Mouse (Mus musculus) hindbrain, postnatal 0 days (tissue): ENCODE measurements around the gene A530084C06Rik. TPM values are rescaled to one million over a fixed set of nuclear protein-coding genes. Genes with fewer than 3 reads are reported as not detected.
A peak's percentile ranks its signal among the peaks of the same experiment; 100 is the strongest.

Experiments
- ATAC-seq: fragments of 200-750 bp; cut with Nextera tagmentation; 2 replicates; pipeline ENCODE4 v1.8.0; 2017; ENCODE audit warnings: mild to moderate bottlenecking, moderate TSS enrichment, moderate library complexity
- DNase-seq: peaks from one replicate; pipeline ENCODE4 v3.0.0-alpha.2; 2015; ENCODE audit warnings: low spot score
- H3K27ac ChIP-seq: fragments of 300-500 bp; sonication (generic); 2 replicates; pipeline ENCODE4 v1.5.1; 2014; ENCODE audit warnings: mild to moderate bottlenecking
- H3K27me3 ChIP-seq: fragments of 300-500 bp; sonication (generic); 2 replicates; pipeline ENCODE4 v1.6.1; 2014; ENCODE audit warnings: low read length, mixed read lengths; ENCODE audit not compliant: insufficient read depth
- H3K36me3 ChIP-seq: fragments of 300-500 bp; sonication (generic); 2 replicates; pipeline ENCODE4 v1.6.1; 2014; ENCODE audit warnings: low read length, mixed read lengths; ENCODE audit not compliant: insufficient read depth
- H3K4me1 ChIP-seq: fragments of 300-500 bp; sonication (generic); 2 replicates; pipeline ENCODE4 v1.6.1; 2014; ENCODE audit warnings: antibody characterized with exemption, low read length, mixed read lengths; ENCODE audit not compliant: insufficient read depth
- H3K4me2 ChIP-seq: fragments of 300-500 bp; sonication (generic); 2 replicates; pipeline ENCODE4 v1.6.1; 2014; ENCODE audit warnings: low read depth, mild to moderate bottlenecking, low read length, moderate library complexity, mixed read lengths
- H3K4me3 ChIP-seq: fragments of 300-500 bp; sonication (generic); 2 replicates; pipeline ENCODE4 v1.5.1; 2014; ENCODE audit warnings: low read length
- H3K9ac ChIP-seq: fragments of 300-500 bp; sonication (generic); replicated peaks from 2 replicates; pipeline ENCODE4 v1.6.1; 2014; ENCODE audit warnings: mild to moderate bottlenecking, low read length, moderate library complexity, mixed read lengths
- H3K9me3 ChIP-seq: fragments of 300-500 bp; sonication (generic); 2 replicates; pipeline ENCODE4 v1.6.1; 2016; ENCODE audit warnings: low read length, mixed read lengths
- CTCF ChIP-seq: IDR thresholded peaks from 2 replicates; pipeline ENCODE4 v1.5.1; 2016; ENCODE audit warnings: antibody characterized with exemption, control low read depth, low read depth
- WGBS: fragments of 180-500 bp; shearing (Covaris S2); extraction: QIAGEN DNeasy Blood & Tissue Kit; methylation state at CpG from one replicate; pipeline ENCODE4 v1.1.7; 2014; 5-methylcytosine and 5-hydroxymethylcytosine counted together
- polyA plus RNA-seq: library from polyadenylated mRNA; unstranded; fragments of >200 nt; fragmentation: Nextera tagmentation; extraction: Ambion mirVana; gene quantifications from 2 replicates; pipeline ENCODE4 v1.2.1, GENCODE M21; 2015
- total RNA-seq: library from RNA; depleted of rRNA; stranded (reverse); fragments of >200 nt; gene quantifications from 2 replicates; pipeline ENCODE4 v1.2.3, GENCODE M21; 2014; rRNA removed

The A530084C06Rik gene
- total RNA-seq (1.1 and 1.3 TPM in 2 replicates), polyA plus RNA-seq (not detected in 2 replicates)

- Histone ChIP-seq H3K4me2 (peak within 1 kb of the TSS; percentile 92), H3K9me3 (no peaks in the 10 kb centered on the region), H3K4me1 (peaks cover 16% of the 10 kb centered on the region), H3K9ac (peak within 1 kb of the TSS; percentile 44), H3K27me3 (peaks cover 82% of the 10 kb centered on the region), H3K27ac (peak within 1 kb of the TSS; percentile 45), H3K36me3 (no peaks in the 10 kb centered on the region), H3K4me3 (peak within 1 kb of the TSS; percentile 51)
- no peak for TF ChIP-seq CTCF
- DNase-seq (peak; percentile 5), ATAC-seq (peak; percentile 62)
- WGBS = under 1% methylated on average over 85 of the region's 88 CpGs
Observed at GRCm38 (mm10) chr13:31558521-31559418, at the start of gene A530084C06Rik. A530084C06Rik (minus strand) TSS chr13:31559333.

- no peak for TF ChIP-seq CTCF
- ATAC-seq (no peak), DNase-seq (no peak)
- WGBS = 72% methylated on average over 6 of the region's 6 CpGs
- Histone ChIP-seq H3K9ac (no peak overlapping the region), H3K36me3 (no peaks in the 10 kb centered on the region), H3K4me1 (no peaks in the 10 kb centered on the region), H3K9me3 (no peaks in the 10 kb centered on the region), H3K4me3 (no peak overlapping the region), H3K27me3 (no peaks in the 10 kb centered on the region), H3K27ac (no peak overlapping the region), H3K4me2 (no peak overlapping the region)
Observed at GRCm38 (mm10) chr13:31603964-31604363, 44.8 kb upstream of the A530084C06Rik start.

GRCm38 (mm10) chr13:31599576-31599975 is 40.4 kb upstream of the A530084C06Rik start:
- no peak for ATAC-seq
- Histone ChIP-seq H3K27ac (no peak overlapping the region), H3K4me2 (no peak overlapping the region), H3K4me1 (no peaks in the 10 kb centered on the region), H3K4me3 (no peak overlapping the region), H3K27me3 (no peaks in the 10 kb centered on the region), H3K36me3 (no peaks in the 10 kb centered on the region), H3K9ac (no peak overlapping the region), H3K9me3 (no peaks in the 10 kb centered on the region)
- no peak for TF ChIP-seq CTCF
- no peak for DNase-seq
- WGBS = 89% methylated on average over 5 of the region's 5 CpGs

GRCm38 (mm10) chr13:31587341-31587740 is 28.2 kb upstream of the A530084C06Rik start:
- no peak for DNase-seq
- no peak overlapping the region for H3K27ac ChIP-seq
- WGBS = 59% methylated on average over 5 of the region's 5 CpGs
- H3K9me3 ChIP-seq = no peaks in the 10 kb centered on the region
- H3K4me3 ChIP-seq = no peak overlapping the region
- H3K9ac ChIP-seq = no peak overlapping the region
- H3K36me3 ChIP-seq = no peaks in the 10 kb centered on the region
- no peak for TF ChIP-seq CTCF
- ATAC-seq = no peak
- H3K4me1 ChIP-seq = no peaks in the 10 kb centered on the region
- no peaks in the 10 kb centered on the region for H3K27me3 ChIP-seq
- H3K4me2 ChIP-seq = no peak overlapping the region

- Histone ChIP-seq H3K36me3 (no peaks in the 10 kb centered on the region), H3K27ac (no peak overlapping the region), H3K27me3 (no peaks in the 10 kb centered on the region), H3K4me3 (no peak overlapping the region), H3K4me1 (no peaks in the 10 kb centered on the region), H3K4me2 (no peak overlapping the region), H3K9me3 (no peaks in the 10 kb centered on the region), H3K9ac (no peak overlapping the region)
- DNase-seq (no peak), ATAC-seq (no peak)
- TF ChIP-seq CTCF = peak; percentile 30; the same call in 1 of the 2 replicates
- 76% methylated on average over 9 of the region's 9 CpGs for WGBS
Observed at GRCm38 (mm10) chr13:31579866-31580265, 20.7 kb upstream of the A530084C06Rik start.

GRCm38 (mm10) chr13:31578389-31578788 is 19.3 kb upstream of the A530084C06Rik start:
- ATAC-seq (0 out of 2 replicates have a peak, but pooled peaks have one; percentile 43), DNase-seq (no peak)
- no peak for TF ChIP-seq CTCF
- no peak overlapping the region for H3K4me2 ChIP-seq
- no peak overlapping the region for H3K27ac ChIP-seq
- no peaks in the 10 kb centered on the region for H3K27me3 ChIP-seq
- H3K36me3 ChIP-seq = no peaks in the 10 kb centered on the region
- H3K9ac ChIP-seq = no peak overlapping the region
- 43% methylated on average over 10 of the region's 10 CpGs for WGBS
- H3K9me3 ChIP-seq = no peaks in the 10 kb centered on the region
- H3K4me3 ChIP-seq = no peak overlapping the region
- no peaks in the 10 kb centered on the region for H3K4me1 ChIP-seq

GRCm38 (mm10) chr13:31577576-31577975 is 18.4 kb upstream of the A530084C06Rik start:
- no peak for TF ChIP-seq CTCF
- no peak overlapping the region for H3K27ac ChIP-seq
- H3K27me3 ChIP-seq = no peaks in the 10 kb centered on the region
- no peak for DNase-seq
- no peaks in the 10 kb centered on the region for H3K36me3 ChIP-seq
- no peak overlapping the region for H3K4me3 ChIP-seq
- H3K9ac ChIP-seq = no peak overlapping the region
- H3K4me1 ChIP-seq = no peaks in the 10 kb centered on the region
- no peak overlapping the region for H3K4me2 ChIP-seq
- WGBS = 21% methylated on average over 6 of the region's 6 CpGs
- no peaks in the 10 kb centered on the region for H3K9me3 ChIP-seq
- peak; percentile 24; the same call in 1 of the 2 replicates for ATAC-seq
